Mouse (Mus musculus) bone marrow, adult 2 months (tissue): ENCODE measurements around the gene Grb2. TPM values are rescaled to one million over a fixed set of nuclear protein-coding genes. Genes with fewer than 3 reads are reported as not detected.

Experiments used
- H3K27ac ChIP-seq: fragments of 200-500 bp; 2 replicates; pipeline ENCODE4 v1.5.1; 2012; ENCODE audit warnings: low read depth, mild to moderate bottlenecking, control low read depth, inconsistent platforms, low read length; ENCODE audit not compliant: control insufficient read depth, poor library complexity, insufficient read depth
- H3K4me1 ChIP-seq: fragments of 200-500 bp; 2 replicates; pipeline ENCODE4 v1.6.1; 2011; ENCODE audit warnings: low read length; ENCODE audit not compliant: control insufficient read depth, insufficient read depth
- H3K4me3 ChIP-seq: fragments of 200-500 bp; replicated peaks from 2 replicates; pipeline ENCODE3; 2011; ENCODE audit warnings: mild to moderate bottlenecking, low read depth, low read length, control low read depth; ENCODE audit not compliant: control insufficient read depth
- CTCF ChIP-seq: fragments of 200-500 bp; IDR thresholded peaks from 2 replicates; pipeline ENCODE4 v1.5.1; 2011; ENCODE audit warnings: low read length, control low read depth; ENCODE audit not compliant: control insufficient read depth, insufficient read depth
- POLR2A ChIP-seq: fragments of 200-500 bp; IDR thresholded peaks from 2 replicates; pipeline ENCODE4 v1.6.1; 2011; ENCODE audit warnings: low read depth, mild to moderate bottlenecking, control low read depth, low read length, borderline replicate concordance; ENCODE audit not compliant: control insufficient read depth
- WGBS: fragments of 180-500 bp; shearing (Covaris S2); methylation state at CpG from one replicate; pipeline ENCODE4 v1.1.7; 2018; 5-methylcytosine and 5-hydroxymethylcytosine counted together
- polyA plus RNA-seq: library from polyadenylated mRNA; stranded (reverse); fragments of >200 nt; gene quantifications from 2 replicates; pipeline ENCODE4 v1.2.4, GENCODE M21; 2011; ENCODE audit warnings: low replicate concordance; ENCODE audit not compliant: missing spikeins, insufficient read depth, insufficient read length

The Grb2 gene
- polyA plus RNA-seq, 1 experiment, result 53.6 TPM

DNA sequence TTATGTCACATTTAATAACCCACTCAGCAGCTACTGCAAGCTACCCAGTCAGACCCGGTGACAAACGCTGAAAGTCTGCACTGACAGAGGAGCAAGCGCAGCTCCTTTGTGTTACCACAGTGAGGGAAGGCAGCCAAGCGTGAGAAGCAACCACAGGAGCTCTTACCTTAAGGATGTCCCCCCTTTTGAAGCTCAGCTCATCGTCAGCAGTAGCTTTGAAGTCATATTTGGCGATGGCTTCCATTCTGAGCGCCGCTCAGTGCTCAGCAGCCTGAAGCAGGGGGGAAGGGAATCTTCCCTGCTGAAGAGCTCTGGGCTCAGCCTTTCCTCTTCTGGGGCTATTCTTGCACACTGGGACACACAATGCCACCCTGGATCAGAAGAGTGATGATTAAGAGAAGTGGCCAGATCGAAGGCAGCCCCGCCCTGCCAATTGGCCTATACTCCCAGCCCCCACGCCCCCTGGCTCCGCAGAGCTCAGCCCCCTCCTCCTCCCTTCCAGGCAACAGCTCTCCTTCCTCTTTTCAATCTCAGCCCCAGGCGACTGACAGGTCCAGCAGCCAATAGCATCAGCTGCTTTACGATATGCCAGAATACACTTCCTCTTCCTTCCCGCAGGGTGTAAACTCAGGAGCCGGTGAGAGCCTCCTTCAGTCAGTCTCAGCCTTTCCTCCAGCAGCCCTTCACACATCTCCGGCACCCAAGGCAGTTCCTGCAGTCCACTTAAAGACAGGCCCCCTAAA is 9.2 kb downstream of the Grb2 start:
- WGBS, result 11% methylated on average over 17 of the region's 17 CpGs
- Histone ChIP-seq H3K4me3 (peak overlapping the region; percentile 60), H3K27ac (peak overlapping the region; percentile 24), H3K4me1 (peaks cover 3% of the 10 kb centered on the region; the same call in 1 of the 2 replicates)
- no peak for TF ChIP-seq CTCF
- 0 out of 2 replicates have a peak, but pooled peaks have one; percentile 39 for TF ChIP-seq POLR2A

DNA sequence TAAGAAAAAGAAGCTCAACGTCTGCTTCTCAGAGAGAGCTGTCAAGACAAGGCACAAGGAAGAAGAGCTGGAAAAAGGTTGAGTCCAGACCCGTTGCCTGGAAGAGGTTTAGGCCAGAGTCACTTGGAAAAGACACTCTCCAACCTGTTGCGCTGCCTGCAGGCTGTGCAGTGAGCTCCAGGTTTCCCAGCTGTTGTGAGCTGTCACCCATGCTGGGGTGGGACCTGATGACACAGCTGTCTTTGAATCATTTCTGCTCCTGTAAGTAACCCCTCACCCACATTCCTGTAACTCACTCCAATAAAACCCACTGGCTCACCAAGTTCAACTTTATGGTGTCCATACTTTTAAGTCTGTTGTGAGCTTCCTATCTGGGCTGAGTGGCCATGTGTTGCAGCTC is 10.7 kb downstream of the Grb2 start:
- H3K4me1 ChIP-seq, result peaks cover 4% of the 10 kb centered on the region; the same call in 1 of the 2 replicates

DNA sequence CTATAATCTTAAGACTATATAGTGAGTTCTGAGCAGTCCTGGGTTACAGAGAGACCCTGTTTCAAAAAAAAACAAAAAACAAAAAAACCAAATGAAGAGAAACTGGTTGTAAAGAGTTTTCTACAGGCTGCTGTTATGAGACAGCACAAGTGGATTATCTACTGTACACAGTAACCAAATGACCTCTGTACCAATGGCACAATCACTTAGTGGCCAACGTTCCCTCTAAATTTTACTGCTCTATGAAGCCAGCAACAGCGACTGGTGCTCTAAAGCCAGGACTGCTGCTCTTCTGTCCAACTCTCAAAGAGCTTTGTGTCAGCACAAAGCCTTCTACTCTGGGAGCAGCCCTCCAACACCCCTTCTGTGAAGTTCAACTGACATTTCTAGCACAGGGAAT is 11.3 kb downstream of the Grb2 start:
- TF ChIP-seq POLR2A, result no peak
- no peak for TF ChIP-seq CTCF
- H3K4me3 ChIP-seq, result no peak overlapping the region
- WGBS, result 65% methylated on average over 2 of the region's 2 CpGs
- H3K4me1 ChIP-seq, result peaks cover 4% of the 10 kb centered on the region; the same call in 1 of the 2 replicates
- H3K27ac ChIP-seq, result no peak overlapping the region

More for the DNA sequence above, 10.7 kb downstream of the Grb2 start:
- no peak overlapping the region for H3K4me3 ChIP-seq
- WGBS, result 84% methylated on average over 3 of the region's 3 CpGs
- no peak overlapping the region for H3K27ac ChIP-seq
- no peak for TF ChIP-seq POLR2A

- TF ChIP-seq CTCF (no peak), POLR2A (no peak)
- no peak overlapping the region for H3K27ac ChIP-seq
- no peak overlapping the region for H3K4me3 ChIP-seq
- peaks cover 5% of the 10 kb centered on the region; the same call in 1 of the 2 replicates for H3K4me1 ChIP-seq
- 71% methylated on average over 4 of the region's 4 CpGs for WGBS
Measured at GRCm38 (mm10) chr11:115696471-115696870, 11.9 kb downstream of the Grb2 start.

- 67% methylated on average over 12 of the region's 12 CpGs for whole genome bisulfite sequencing
- H3K4me3 ChIP-seq, result no peak overlapping the region
- peaks cover 3% of the 10 kb centered on the region; the same call in 1 of the 2 replicates for H3K4me1 ChIP-seq
- no peak for TF ChIP-seq POLR2A
- TF ChIP-seq CTCF, result no peak
- H3K27ac ChIP-seq, result no peak overlapping the region
Measured at GRCm38 (mm10) chr11:115693979-115694578, 14.3 kb downstream of the Grb2 start.

DNA sequence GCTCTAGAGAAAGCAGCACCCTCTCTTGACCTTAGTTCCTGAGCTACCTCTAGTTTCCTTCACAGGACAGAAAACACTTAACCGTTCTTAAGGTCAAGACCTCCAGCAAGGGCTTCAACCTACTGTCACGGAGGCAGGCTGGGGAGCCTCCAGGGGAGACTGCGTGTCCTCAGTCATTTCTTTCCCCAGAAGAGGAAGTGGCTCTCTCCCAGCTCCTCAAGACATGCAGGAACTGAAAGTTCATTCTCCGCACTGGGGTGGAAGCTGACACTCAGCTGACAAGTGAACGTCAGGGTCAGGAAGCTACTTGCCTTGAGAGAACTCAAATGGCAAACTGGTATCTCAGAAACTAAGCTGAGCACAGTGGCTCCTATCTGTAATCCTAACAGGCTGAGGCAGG is 15.6 kb downstream of the Grb2 start:
- 11% methylated on average over 5 of the region's 5 CpGs for WGBS
- H3K27ac ChIP-seq, result peak overlapping the region; percentile 25; the same call in 1 of the 2 replicates
- H3K4me1 ChIP-seq, result peaks cover 3% of the 10 kb centered on the region; the same call in 1 of the 2 replicates
- H3K4me3 ChIP-seq, result no peak overlapping the region
- no peak for TF ChIP-seq CTCF

DNA sequence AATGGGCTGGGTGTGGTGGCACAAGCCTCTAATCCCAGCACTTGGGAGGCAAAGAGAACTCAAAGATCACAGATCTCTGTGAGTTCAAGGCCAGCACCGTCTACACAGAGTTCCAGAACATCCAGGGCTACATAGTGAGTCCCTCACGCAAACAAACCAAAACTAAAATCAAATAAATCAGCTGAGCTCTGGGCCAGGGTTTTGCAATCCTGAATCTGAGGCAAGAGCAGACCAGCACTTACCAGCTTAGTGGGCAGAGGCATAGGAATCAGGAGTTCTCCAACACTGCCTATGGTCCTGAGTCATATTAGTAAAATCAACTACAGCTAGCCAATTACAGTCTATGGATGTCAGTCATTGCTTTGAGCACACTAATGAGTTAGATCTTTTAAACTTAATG is 16.4 kb downstream of the Grb2 start:
- TF ChIP-seq CTCF (no peak), POLR2A (no peak)
- Histone ChIP-seq H3K27ac (no peak overlapping the region), H3K4me1 (peaks cover 3% of the 10 kb centered on the region; the same call in 1 of the 2 replicates)

GRCm38 (mm10) chr11:115691511-115691910 is 16.9 kb downstream of the Grb2 start:
- Histone ChIP-seq H3K4me1 (peaks cover 3% of the 10 kb centered on the region; the same call in 1 of the 2 replicates), H3K4me3 (no peak overlapping the region), H3K27ac (no peak overlapping the region)
- no peak for TF ChIP-seq POLR2A
- TF ChIP-seq CTCF, result no peak
- WGBS, result 87% methylated on average over 5 of the region's 5 CpGs

More for the DNA sequence above, 16.4 kb downstream of the Grb2 start:
- WGBS, result 59% methylated on average over 2 of the region's 2 CpGs
- H3K4me3 ChIP-seq, result no peak overlapping the region
